Mouse (Mus musculus) stomach, embryonic 16.5 days (tissue): ENCODE measurements at regions not wholly inside any gene's neighbourhood (a gene's known extent, or its start where the extent isn't known, plus 50 kb on each side); places are given as distances from the start of the nearest gene placed in this dataset.

Experiments
- ATAC-seq: fragments of 200-750 bp; cut with Nextera tagmentation; 2 replicates; pipeline ENCODE4 v1.8.0; 2017; ENCODE audit warnings: moderate number of reproducible peaks, moderate TSS enrichment; ENCODE audit not compliant: insufficient read depth, low FRiP score
- H3K27ac ChIP-seq: fragments of 300-500 bp; sonication (generic); 2 replicates; pipeline ENCODE4 v1.5.1; 2014; ENCODE audit warnings: low read length
- H3K27me3 ChIP-seq: fragments of 300-500 bp; sonication (generic); 2 replicates; pipeline ENCODE4 v1.6.1; 2014; ENCODE audit warnings: low read length, control low read depth, mixed read lengths; ENCODE audit not compliant: control insufficient read depth, insufficient read depth
- H3K36me3 ChIP-seq: fragments of 300-500 bp; sonication (generic); 2 replicates; pipeline ENCODE4 v1.6.1; 2014; ENCODE audit warnings: low read length; ENCODE audit not compliant: control insufficient read depth, insufficient read depth
- H3K4me1 ChIP-seq: fragments of 300-500 bp; sonication (generic); 2 replicates; pipeline ENCODE4 v1.6.1; 2014; ENCODE audit warnings: low read length, control low read depth, mixed read lengths; ENCODE audit not compliant: control insufficient read depth, insufficient read depth
- H3K4me2 ChIP-seq: fragments of 300-500 bp; sonication (generic); 2 replicates; pipeline ENCODE4 v1.6.1; 2014; ENCODE audit warnings: low read depth, low read length, mixed read lengths
- H3K4me3 ChIP-seq: fragments of 300-500 bp; sonication (generic); replicated peaks from 2 replicates; pipeline ENCODE4 v1.5.1; 2014; ENCODE audit warnings: mild to moderate bottlenecking, low read length
- H3K9ac ChIP-seq: fragments of 300-500 bp; sonication (generic); 2 replicates; pipeline ENCODE4 v1.6.1; 2014; ENCODE audit warnings: low read length
- H3K9me3 ChIP-seq: fragments of 300-500 bp; sonication (generic); replicated peaks from 2 replicates; pipeline ENCODE4 v1.6.1; 2016; ENCODE audit warnings: low read length, control low read depth; ENCODE audit not compliant: control insufficient read depth
- WGBS: fragments of 180-500 bp; shearing (Covaris S2); extraction: QIAGEN DNeasy Blood & Tissue Kit; methylation state at CpG from one replicate; pipeline ENCODE4 v1.1.7; 2014; 5-methylcytosine and 5-hydroxymethylcytosine counted together

GRCm38 (mm10) chr9:27634901-27635300, 155.7 kb upstream of the Opcml start:
- WGBS: 74% methylated on average over 6 of the region's 6 CpGs
- Histone ChIP-seq H3K36me3 (no peaks in the 10 kb centered on the region), H3K9me3 (no peaks in the 10 kb centered on the region), H3K9ac (no peak overlapping the region), H3K27ac (no peak overlapping the region), H3K4me3 (no peak overlapping the region), H3K27me3 (no peaks in the 10 kb centered on the region), H3K4me1 (no peaks in the 10 kb centered on the region), H3K4me2 (no peak overlapping the region)
- no peak for ATAC-seq

- Histone ChIP-seq H3K4me1 (no peaks in the 10 kb centered on the region), H3K27me3 (no peaks in the 10 kb centered on the region), H3K9me3 (no peaks in the 10 kb centered on the region), H3K27ac (no peak overlapping the region), H3K4me3 (no peak overlapping the region), H3K4me2 (no peak overlapping the region), H3K36me3 (no peaks in the 10 kb centered on the region), H3K9ac (no peak overlapping the region)
- ATAC-seq: no peak
These were observed 150.0 kb upstream of the Opcml start for GRCm38 (mm10) chr9:27640611-27641010.

GRCm38 (mm10) chr9:27643312-27643711, 147.3 kb upstream of the Opcml start:
- Histone ChIP-seq H3K36me3 (no peaks in the 10 kb centered on the region), H3K27me3 (no peaks in the 10 kb centered on the region), H3K27ac (no peak overlapping the region), H3K9me3 (no peaks in the 10 kb centered on the region), H3K4me2 (no peak overlapping the region), H3K4me3 (no peak overlapping the region), H3K4me1 (no peaks in the 10 kb centered on the region), H3K9ac (no peak overlapping the region)
- WGBS: 39% methylated on average over 1 of the region's 1 CpGs
- ATAC-seq: no peak

- no peak overlapping the region for H3K27ac ChIP-seq
- no peaks in the 10 kb centered on the region for H3K9me3 ChIP-seq
- H3K4me2 ChIP-seq: no peak overlapping the region
- no peaks in the 10 kb centered on the region for H3K4me1 ChIP-seq
- no peaks in the 10 kb centered on the region for H3K36me3 ChIP-seq
- H3K9ac ChIP-seq: no peak overlapping the region
- H3K4me3 ChIP-seq: no peak overlapping the region
- H3K27me3 ChIP-seq: no peaks in the 10 kb centered on the region
- ATAC-seq: no peak
These were observed 146.7 kb upstream of the Opcml start for GRCm38 (mm10) chr9:27643916-27644315.

- H3K9me3 ChIP-seq: no peaks in the 10 kb centered on the region
- H3K36me3 ChIP-seq: no peaks in the 10 kb centered on the region
- H3K4me2 ChIP-seq: no peak overlapping the region
- no peaks in the 10 kb centered on the region for H3K27me3 ChIP-seq
- H3K9ac ChIP-seq: no peak overlapping the region
- H3K4me3 ChIP-seq: no peak overlapping the region
- H3K27ac ChIP-seq: no peak overlapping the region
- H3K4me1 ChIP-seq: no peaks in the 10 kb centered on the region
- 79% methylated on average over 5 of the region's 5 CpGs for WGBS
- no peak for ATAC-seq
These were observed 145.1 kb upstream of the Opcml start for GRCm38 (mm10) chr9:27645435-27645834.

GRCm38 (mm10) chr9:27646100-27646499, 144.5 kb upstream of the Opcml start:
- H3K27ac ChIP-seq: no peak overlapping the region
- H3K4me2 ChIP-seq: no peak overlapping the region
- H3K27me3 ChIP-seq: no peaks in the 10 kb centered on the region
- no peak overlapping the region for H3K9ac ChIP-seq
- no peak overlapping the region for H3K4me3 ChIP-seq
- H3K36me3 ChIP-seq: no peaks in the 10 kb centered on the region
- no peaks in the 10 kb centered on the region for H3K9me3 ChIP-seq
- H3K4me1 ChIP-seq: no peaks in the 10 kb centered on the region
- no peak for ATAC-seq
- 83% methylated on average over 8 of the region's 8 CpGs for WGBS

GRCm38 (mm10) chr9:27646956-27647355, 143.6 kb upstream of the Opcml start:
- no peak for ATAC-seq
- no peaks in the 10 kb centered on the region for H3K36me3 ChIP-seq
- H3K27me3 ChIP-seq: no peaks in the 10 kb centered on the region
- 56% methylated on average over 10 of the region's 10 CpGs for WGBS
- H3K4me2 ChIP-seq: no peak overlapping the region
- no peak overlapping the region for H3K27ac ChIP-seq
- no peaks in the 10 kb centered on the region for H3K9me3 ChIP-seq
- H3K4me3 ChIP-seq: no peak overlapping the region
- H3K4me1 ChIP-seq: no peaks in the 10 kb centered on the region
- H3K9ac ChIP-seq: no peak overlapping the region

GRCm38 (mm10) chr9:27658001-27658400, 132.6 kb upstream of the Opcml start:
- Histone ChIP-seq H3K27me3 (no peaks in the 10 kb centered on the region), H3K27ac (no peak overlapping the region), H3K4me1 (no peaks in the 10 kb centered on the region), H3K36me3 (no peaks in the 10 kb centered on the region), H3K4me3 (no peak overlapping the region), H3K9me3 (no peaks in the 10 kb centered on the region), H3K9ac (no peak overlapping the region), H3K4me2 (no peak overlapping the region)
- no peak for ATAC-seq
- WGBS: 100% methylated on average over 1 of the region's 1 CpGs

GRCm38 (mm10) chr9:27661431-27662300, 128.9 kb upstream of the Opcml start:
- no peak overlapping the region for H3K27ac ChIP-seq
- no peak overlapping the region for H3K9ac ChIP-seq
- no peak overlapping the region for H3K4me3 ChIP-seq
- H3K4me2 ChIP-seq: no peak overlapping the region
- H3K9me3 ChIP-seq: no peaks in the 10 kb centered on the region
- H3K36me3 ChIP-seq: no peaks in the 10 kb centered on the region
- WGBS: 76% methylated on average over 1 of the region's 1 CpGs
- H3K4me1 ChIP-seq: no peaks in the 10 kb centered on the region
- no peak for ATAC-seq
- no peaks in the 10 kb centered on the region for H3K27me3 ChIP-seq
